Mouse (Mus musculus) heart, embryonic 13.5 days (tissue): ENCODE measurements around the gene Nrxn2. TPM values are rescaled to one million over a fixed set of nuclear protein-coding genes. Genes with fewer than 3 reads are reported as not detected.

Source experiments
- ATAC-seq: fragments of 200-750 bp; cut with Nextera tagmentation; 2 replicates; pipeline ENCODE4 v1.8.0; 2017; ENCODE audit warnings: moderate TSS enrichment; ENCODE audit not compliant: insufficient number of reproducible peaks, low FRiP score, low TSS enrichment; ENCODE audit errors: extremely low read depth
- H3K27ac ChIP-seq: fragments of 300-500 bp; sonication (generic); replicated peaks from 2 replicates; pipeline ENCODE4 v1.5.1; 2015; ENCODE audit warnings: moderate library complexity, mild to moderate bottlenecking, inconsistent platforms
- H3K27me3 ChIP-seq: fragments of 300-500 bp; sonication (generic); replicated peaks from 2 replicates; pipeline ENCODE4 v1.6.1; 2015; ENCODE audit warnings: mild to moderate bottlenecking, inconsistent platforms
- H3K36me3 ChIP-seq: fragments of 300-500 bp; sonication (generic); 2 replicates; pipeline ENCODE4 v1.6.1; 2015; ENCODE audit warnings: mild to moderate bottlenecking, inconsistent platforms
- H3K4me1 ChIP-seq: fragments of 300-500 bp; sonication (generic); 2 replicates; pipeline ENCODE4 v1.6.1; 2015; ENCODE audit warnings: inconsistent platforms
- H3K4me2 ChIP-seq: fragments of 300-500 bp; sonication (generic); 2 replicates; pipeline ENCODE4 v1.6.1; 2015; ENCODE audit warnings: inconsistent platforms, mild to moderate bottlenecking, moderate library complexity
- H3K4me3 ChIP-seq: fragments of 300-500 bp; sonication (generic); 2 replicates; pipeline ENCODE4 v1.5.1; 2015; ENCODE audit warnings: moderate library complexity, mild to moderate bottlenecking, inconsistent platforms
- H3K9ac ChIP-seq: fragments of 300-500 bp; sonication (generic); 2 replicates; pipeline ENCODE4 v1.6.1; 2015; ENCODE audit warnings: inconsistent platforms, mild to moderate bottlenecking, moderate library complexity
- H3K9me3 ChIP-seq: fragments of 300-500 bp; sonication (generic); 2 replicates; pipeline ENCODE4 v1.6.1; 2016; ENCODE audit warnings: inconsistent platforms
- WGBS: fragments of 180-500 bp; shearing (Covaris S2); methylation state at CpG from one replicate; pipeline ENCODE4 v1.1.7; 2015; ENCODE audit warnings: mixed read lengths; 5-methylcytosine and 5-hydroxymethylcytosine counted together
- polyA plus RNA-seq: library from polyadenylated mRNA; unstranded; fragments of >200 nt; fragmentation: Nextera tagmentation; extraction: Ambion mirVana; gene quantifications from 2 replicates; pipeline ENCODE4 v1.2.1, GENCODE M21; 2015

The Nrxn2 gene
- polyA plus RNA-seq, 1 experiment from 2014 or later, result 0.52 TPM

GRCm38 (mm10) chr19:6418984-6419692 is 607 bp downstream of the Nrxn2 start:
- Histone ChIP-seq H3K9me3 (no peaks in the 10 kb centered on the region), H3K9ac (no peak overlapping the region), H3K27ac (no peak overlapping the region), H3K4me3 (peak overlapping the region; percentile 54), H3K36me3 (no peaks in the 10 kb centered on the region), H3K4me2 (peak overlapping the region; percentile 81), H3K27me3 (peaks cover 97% of the 10 kb centered on the region), H3K4me1 (peaks cover 30% of the 10 kb centered on the region)
- 6% methylated on average over 16 of the region's 23 CpGs for WGBS
- ATAC-seq, result no peak

- Histone ChIP-seq H3K36me3 (no peaks in the 10 kb centered on the region), H3K27me3 (peaks cover 98% of the 10 kb centered on the region), H3K9me3 (no peaks in the 10 kb centered on the region), H3K4me3 (no peak overlapping the region), H3K27ac (no peak overlapping the region), H3K9ac (no peak overlapping the region), H3K4me1 (peaks cover 30% of the 10 kb centered on the region), H3K4me2 (no peak overlapping the region)
- no peak for ATAC-seq
- WGBS, result 48% methylated on average over 9 of the region's 9 CpGs
Measured at GRCm38 (mm10) chr19:6419805-6420310, 1.3 kb downstream of the Nrxn2 start.

- H3K9me3 ChIP-seq, result no peaks in the 10 kb centered on the region
- 53% methylated on average over 19 of the region's 19 CpGs for WGBS
- H3K27ac ChIP-seq, result no peak overlapping the region
- H3K9ac ChIP-seq, result no peak overlapping the region
- no peaks in the 10 kb centered on the region for H3K36me3 ChIP-seq
- peaks cover 24% of the 10 kb centered on the region for H3K4me1 ChIP-seq
- H3K4me3 ChIP-seq, result no peak overlapping the region
- no peak overlapping the region for H3K4me2 ChIP-seq
- ATAC-seq, result no peak
- H3K27me3 ChIP-seq, result peaks cover 98% of the 10 kb centered on the region
Measured at GRCm38 (mm10) chr19:6420481-6421210, 2.1 kb downstream of the Nrxn2 start.

GRCm38 (mm10) chr19:6421211-6421590 is 2.7 kb downstream of the Nrxn2 start:
- no peaks in the 10 kb centered on the region for H3K9me3 ChIP-seq
- no peak for ATAC-seq
- no peak overlapping the region for H3K9ac ChIP-seq
- peaks cover 98% of the 10 kb centered on the region for H3K27me3 ChIP-seq
- H3K4me2 ChIP-seq, result no peak overlapping the region
- H3K36me3 ChIP-seq, result no peaks in the 10 kb centered on the region
- no peak overlapping the region for H3K27ac ChIP-seq
- 70% methylated on average over 9 of the region's 9 CpGs for WGBS
- H3K4me1 ChIP-seq, result peaks cover 18% of the 10 kb centered on the region
- no peak overlapping the region for H3K4me3 ChIP-seq

- Histone ChIP-seq H3K4me2 (no peak overlapping the region), H3K4me3 (no peak overlapping the region), H3K9me3 (no peaks in the 10 kb centered on the region), H3K27me3 (peaks cover 98% of the 10 kb centered on the region), H3K36me3 (no peaks in the 10 kb centered on the region), H3K9ac (no peak overlapping the region), H3K4me1 (peaks cover 10% of the 10 kb centered on the region), H3K27ac (no peak overlapping the region)
- no peak for ATAC-seq
- WGBS, result 68% methylated on average over 7 of the region's 7 CpGs
Measured at GRCm38 (mm10) chr19:6422014-6422413, 3.5 kb downstream of the Nrxn2 start.

GRCm38 (mm10) chr19:6423241-6423640 is 4.7 kb downstream of the Nrxn2 start:
- no peaks in the 10 kb centered on the region for H3K9me3 ChIP-seq
- H3K9ac ChIP-seq, result no peak overlapping the region
- no peak overlapping the region for H3K4me2 ChIP-seq
- no peaks in the 10 kb centered on the region for H3K36me3 ChIP-seq
- no peak overlapping the region for H3K27ac ChIP-seq
- H3K4me1 ChIP-seq, result peaks cover 16% of the 10 kb centered on the region
- no peak for ATAC-seq
- no peak overlapping the region for H3K4me3 ChIP-seq
- H3K27me3 ChIP-seq, result peaks cover 98% of the 10 kb centered on the region
- 78% methylated on average over 16 of the region's 16 CpGs for WGBS

GRCm38 (mm10) chr19:6424137-6424881 is 5.8 kb downstream of the Nrxn2 start:
- 55% methylated on average over 8 of the region's 8 CpGs for WGBS
- H3K36me3 ChIP-seq, result no peaks in the 10 kb centered on the region
- H3K27ac ChIP-seq, result no peak overlapping the region
- no peak for ATAC-seq
- peaks cover 98% of the 10 kb centered on the region for H3K27me3 ChIP-seq
- no peaks in the 10 kb centered on the region for H3K9me3 ChIP-seq
- H3K9ac ChIP-seq, result no peak overlapping the region
- H3K4me2 ChIP-seq, result no peak overlapping the region
- H3K4me3 ChIP-seq, result no peak overlapping the region
- H3K4me1 ChIP-seq, result peaks cover 17% of the 10 kb centered on the region

- no peak overlapping the region for H3K27ac ChIP-seq
- peaks cover 17% of the 10 kb centered on the region for H3K4me1 ChIP-seq
- ATAC-seq, result no peak
- peaks cover 98% of the 10 kb centered on the region for H3K27me3 ChIP-seq
- no peak overlapping the region for H3K4me3 ChIP-seq
- H3K4me2 ChIP-seq, result no peak overlapping the region
- no peaks in the 10 kb centered on the region for H3K9me3 ChIP-seq
- no peak overlapping the region for H3K9ac ChIP-seq
- WGBS, result 44% methylated on average over 5 of the region's 5 CpGs
- H3K36me3 ChIP-seq, result no peaks in the 10 kb centered on the region
Measured at GRCm38 (mm10) chr19:6425595-6425994, 7.1 kb downstream of the Nrxn2 start.

GRCm38 (mm10) chr19:6426703-6427500 is 8.4 kb downstream of the Nrxn2 start:
- 21% methylated on average over 13 of the region's 13 CpGs for WGBS

GRCm38 (mm10) chr19:6427653-6428434 is 9.3 kb downstream of the Nrxn2 start:
- peaks cover 99% of the 10 kb centered on the region for H3K27me3 ChIP-seq
- H3K4me2 ChIP-seq, result peak overlapping the region; percentile 63
- no peak for ATAC-seq
- no peak overlapping the region for H3K9ac ChIP-seq
- no peaks in the 10 kb centered on the region for H3K9me3 ChIP-seq
- no peaks in the 10 kb centered on the region for H3K36me3 ChIP-seq
- H3K4me1 ChIP-seq, result peaks cover 17% of the 10 kb centered on the region
- peak overlapping the region; percentile 42 for H3K4me3 ChIP-seq
- H3K27ac ChIP-seq, result no peak overlapping the region
- 1% methylated on average over 87 of the region's 94 CpGs for WGBS

More at GRCm38 (mm10) chr19:6426703-6427500, 8.4 kb downstream of the Nrxn2 start:
- ATAC-seq, result no peak
- Histone ChIP-seq H3K4me3 (peak overlapping the region; percentile 42), H3K9ac (no peak overlapping the region), H3K27me3 (peaks cover 97% of the 10 kb centered on the region), H3K4me2 (no peak overlapping the region), H3K9me3 (no peaks in the 10 kb centered on the region), H3K27ac (no peak overlapping the region), H3K36me3 (no peaks in the 10 kb centered on the region), H3K4me1 (peaks cover 17% of the 10 kb centered on the region)
